Comparison of ENCODE assay signal across 34 mouse cellular contexts in genomic region chr16:41034746-41035145, GRCm38 (mm10).
"Had no signal": no experiment of that assay in that cellular context is flagged by ENCODE, and none has a peak within 500 bp of the region (broad histone marks: within the 10 kb centered on the region; RNA-seq: fewer than 3 reads in every experiment).

No protein-coding gene starts in this region.

- H3K4me3 ChIP-seq: heart, embryonic 10.5 days; heart, embryonic 12.5 days; heart, embryonic 13.5 days; heart, embryonic 15.5 days; hindbrain, embryonic 10.5 days; hindbrain, embryonic 12.5 days; hindbrain, embryonic 13.5 days; hindbrain, embryonic 15.5 days; intestine, embryonic 15.5 days; kidney, embryonic 15.5 days; left cerebral cortex, adult 2 months had no signal

- ATAC-seq: hindbrain, embryonic 16.5 days; hindbrain, postnatal 0 days; inflammation-experienced regulatory T-cells, adult 6 months; intestine, embryonic 15.5 days; intestine, embryonic 16.5 days; intestine, postnatal 0 days had no signal

- DNase-seq: heart, postnatal 10 days; heart, postnatal 14 days; heart, postnatal 36 days; heart, postnatal 4 days; kidney, adult 11 months; kidney, adult 18-20 months; kidney, adult 2 months; kidney, adult 8-10 months; kidney, adult 9 months; kidney, postnatal 10 days; kidney, postnatal 14 days; kidney, postnatal 25 days; kidney, postnatal 36 days; kidney, postnatal 4 days; layer of hippocampus, adult 9-11 months; layer of hippocampus, postnatal 36 days had no signal

- H3K27ac ChIP-seq: heart, embryonic 10.5 days; heart, embryonic 13.5 days; heart, embryonic 15.5 days; hindbrain, embryonic 10.5 days; hindbrain, embryonic 12.5 days; hindbrain, embryonic 13.5 days; hindbrain, embryonic 14.5 days; hindbrain, embryonic 15.5 days; hindbrain, postnatal 0 days; intestine, embryonic 15.5 days; kidney, embryonic 15.5 days; kidney, postnatal 0 days; left cerebral cortex, adult 2 months had no signal
